Mouse (Mus musculus): Measurements from ENCODE around the gene Kctd10. TPM values are rescaled to one million over a fixed set of nuclear protein-coding genes. Genes with fewer than 3 reads are reported as not detected.
A peak's percentile ranks its signal among the peaks of the same experiment; 100 is the strongest.

The Kctd10 gene
- polyA plus RNA-seq, 1 experiment from 2014 or later = 124 TPM

GRCm38 (mm10) chr5:114371731-114372473 is 8.4 kb downstream of the Kctd10 start:
- H3K4me1 ChIP-seq (ENCODE audit: insufficient read depth, low read length) = peaks cover 68% of the 10 kb centered on the region
- H3K9ac ChIP-seq (replicated peaks; ENCODE audit: low read length) = peak overlapping the region; percentile 23; the same call in 1 of the 2 replicates
- no peaks in the 10 kb centered on the region for H3K9me3 ChIP-seq (ENCODE audit: low read length)
- 45% methylated on average over 25 of the region's 25 CpGs for WGBS
- no peak overlapping the region; the same call in 1 of the 2 replicates for H3K4me2 ChIP-seq (replicated peaks; ENCODE audit: low read depth, low read length)
- H3K36me3 ChIP-seq (ENCODE audit: insufficient read depth, low read length) = peaks cover 44% of the 10 kb centered on the region
- H3K27ac ChIP-seq (ENCODE audit: low read length) = peak overlapping the region; percentile 88
- no peaks in the 10 kb centered on the region for H3K27me3 ChIP-seq (ENCODE audit: insufficient read depth, low read length)
- ATAC-seq (ENCODE audit: low FRiP score, low TSS enrichment) = no peak
- H3K4me3 ChIP-seq (ENCODE audit: low read length) = no peak overlapping the region

GRCm38 (mm10) chr5:114371331-114371730 is 9.0 kb downstream of the Kctd10 start:
- Histone ChIP-seq H3K4me1 (ENCODE audit: insufficient read depth, low read length) (peaks cover 62% of the 10 kb centered on the region), H3K27ac (ENCODE audit: low read length) (peak overlapping the region; percentile 88), H3K4me2 (replicated peaks; ENCODE audit: low read depth, low read length) (no peak overlapping the region; the same call in 1 of the 2 replicates), H3K36me3 (ENCODE audit: insufficient read depth, low read length) (peaks cover 49% of the 10 kb centered on the region), H3K9ac (replicated peaks; ENCODE audit: low read length) (no peak overlapping the region; the same call in 1 of the 2 replicates), H3K9me3 (ENCODE audit: low read length) (no peaks in the 10 kb centered on the region), H3K4me3 (ENCODE audit: low read length) (no peak overlapping the region), H3K27me3 (ENCODE audit: insufficient read depth, low read length) (no peaks in the 10 kb centered on the region)
- no peak for ATAC-seq (ENCODE audit: low FRiP score, low TSS enrichment)
- WGBS = 39% methylated on average over 3 of the region's 3 CpGs

GRCm38 (mm10) chr5:114370371-114370776 is 9.9 kb downstream of the Kctd10 start:
- Histone ChIP-seq H3K36me3 (ENCODE audit: insufficient read depth, low read length) (peaks cover 58% of the 10 kb centered on the region), H3K4me3 (ENCODE audit: low read length) (no peak overlapping the region), H3K27ac (ENCODE audit: low read length) (peak overlapping the region; percentile 88), H3K4me2 (replicated peaks; ENCODE audit: low read depth, low read length) (no peak overlapping the region; the same call in 1 of the 2 replicates), H3K27me3 (ENCODE audit: insufficient read depth, low read length) (no peaks in the 10 kb centered on the region), H3K9me3 (ENCODE audit: low read length) (no peaks in the 10 kb centered on the region), H3K9ac (replicated peaks; ENCODE audit: low read length) (peak overlapping the region; percentile 40; the same call in 1 of the 2 replicates), H3K4me1 (ENCODE audit: insufficient read depth, low read length) (peaks cover 58% of the 10 kb centered on the region)
- ATAC-seq (ENCODE audit: low FRiP score, low TSS enrichment) = peak; percentile 32
- 51% methylated on average over 9 of the region's 9 CpGs for WGBS

GRCm38 (mm10) chr5:114369921-114370320 is 10.4 kb downstream of the Kctd10 start:
- H3K36me3 ChIP-seq (ENCODE audit: insufficient read depth, low read length) = peaks cover 61% of the 10 kb centered on the region
- no peaks in the 10 kb centered on the region for H3K27me3 ChIP-seq (ENCODE audit: insufficient read depth, low read length)
- no peaks in the 10 kb centered on the region for H3K9me3 ChIP-seq (ENCODE audit: low read length)
- no peak for ATAC-seq (ENCODE audit: low FRiP score, low TSS enrichment)
- H3K4me3 ChIP-seq (ENCODE audit: low read length) = no peak overlapping the region
- no peak overlapping the region for H3K4me2 ChIP-seq (replicated peaks; ENCODE audit: low read depth, low read length)
- peaks cover 55% of the 10 kb centered on the region for H3K4me1 ChIP-seq (ENCODE audit: insufficient read depth, low read length)
- WGBS = 66% methylated on average over 9 of the region's 9 CpGs
- peak overlapping the region; percentile 88 for H3K27ac ChIP-seq (ENCODE audit: low read length)
- H3K9ac ChIP-seq (replicated peaks; ENCODE audit: low read length) = 0 out of 2 replicates have a peak overlapping the region, but pooled peaks have one; percentile 28

- Histone ChIP-seq H3K36me3 (ENCODE audit: insufficient read depth, low read length) (peaks cover 62% of the 10 kb centered on the region), H3K9ac (replicated peaks; ENCODE audit: low read length) (no peak overlapping the region), H3K27me3 (ENCODE audit: insufficient read depth, low read length) (no peaks in the 10 kb centered on the region), H3K4me2 (replicated peaks; ENCODE audit: low read depth, low read length) (no peak overlapping the region), H3K4me1 (ENCODE audit: insufficient read depth, low read length) (peaks cover 48% of the 10 kb centered on the region), H3K4me3 (ENCODE audit: low read length) (no peak overlapping the region), H3K9me3 (ENCODE audit: low read length) (no peaks in the 10 kb centered on the region), H3K27ac (ENCODE audit: low read length) (peak overlapping the region; percentile 88; the same call in 1 of the 2 replicates)
- ATAC-seq (ENCODE audit: low FRiP score, low TSS enrichment) = no peak
- 87% methylated on average over 16 of the region's 16 CpGs for WGBS
Observed at GRCm38 (mm10) chr5:114368803-114369496, 11.4 kb downstream of the Kctd10 start.

- Histone ChIP-seq H3K9ac (replicated peaks; ENCODE audit: low read length) (no peak overlapping the region), H3K27me3 (ENCODE audit: insufficient read depth, low read length) (no peaks in the 10 kb centered on the region), H3K4me2 (replicated peaks; ENCODE audit: low read depth, low read length) (no peak overlapping the region), H3K27ac (ENCODE audit: low read length) (no peak overlapping the region), H3K36me3 (ENCODE audit: insufficient read depth, low read length) (peaks cover 62% of the 10 kb centered on the region), H3K4me1 (ENCODE audit: insufficient read depth, low read length) (peaks cover 40% of the 10 kb centered on the region), H3K9me3 (ENCODE audit: low read length) (no peaks in the 10 kb centered on the region), H3K4me3 (ENCODE audit: low read length) (no peak overlapping the region)
- no peak for ATAC-seq (ENCODE audit: low FRiP score, low TSS enrichment)
- 33% methylated on average over 14 of the region's 14 CpGs for WGBS
Observed at GRCm38 (mm10) chr5:114368121-114368520, 12.2 kb downstream of the Kctd10 start.

- WGBS = 74% methylated on average over 23 of the region's 23 CpGs
- Histone ChIP-seq H3K9ac (replicated peaks; ENCODE audit: low read length) (no peak overlapping the region), H3K4me2 (replicated peaks; ENCODE audit: low read depth, low read length) (no peak overlapping the region), H3K9me3 (ENCODE audit: low read length) (no peaks in the 10 kb centered on the region), H3K36me3 (ENCODE audit: insufficient read depth, low read length) (peaks cover 77% of the 10 kb centered on the region), H3K4me3 (ENCODE audit: low read length) (no peak overlapping the region), H3K27me3 (ENCODE audit: insufficient read depth, low read length) (no peaks in the 10 kb centered on the region), H3K27ac (ENCODE audit: low read length) (no peak overlapping the region; the same call in 1 of the 2 replicates), H3K4me1 (ENCODE audit: insufficient read depth, low read length) (peaks cover 13% of the 10 kb centered on the region)
- no peak for ATAC-seq (ENCODE audit: low FRiP score, low TSS enrichment)
Observed at GRCm38 (mm10) chr5:114365043-114365752, 15.1 kb downstream of the Kctd10 start.

- peaks cover 48% of the 10 kb centered on the region for H3K36me3 ChIP-seq (ENCODE audit: insufficient read depth, low read length)
- WGBS = 87% methylated on average over 15 of the region's 15 CpGs
- H3K4me1 ChIP-seq (ENCODE audit: insufficient read depth, low read length) = peaks cover 4% of the 10 kb centered on the region; the same call in 1 of the 2 replicates
- H3K27me3 ChIP-seq (ENCODE audit: insufficient read depth, low read length) = no peaks in the 10 kb centered on the region
- no peak overlapping the region for H3K4me3 ChIP-seq (ENCODE audit: low read length)
- ATAC-seq (ENCODE audit: low FRiP score, low TSS enrichment) = no peak
- H3K27ac ChIP-seq (ENCODE audit: low read length) = no peak overlapping the region
- no peak overlapping the region for H3K9ac ChIP-seq (replicated peaks; ENCODE audit: low read length)
- no peaks in the 10 kb centered on the region for H3K9me3 ChIP-seq (ENCODE audit: low read length)
- H3K4me2 ChIP-seq (replicated peaks; ENCODE audit: low read depth, low read length) = no peak overlapping the region
Observed at GRCm38 (mm10) chr5:114360968-114361367, 19.3 kb downstream of the Kctd10 start.

- peaks cover 35% of the 10 kb centered on the region for H3K36me3 ChIP-seq (ENCODE audit: insufficient read depth, low read length)
- H3K4me1 ChIP-seq (ENCODE audit: insufficient read depth, low read length) = peaks cover 4% of the 10 kb centered on the region; the same call in 1 of the 2 replicates
- H3K9ac ChIP-seq (replicated peaks; ENCODE audit: low read length) = no peak overlapping the region
- no peak for ATAC-seq (ENCODE audit: low FRiP score, low TSS enrichment)
- no peak overlapping the region for H3K27ac ChIP-seq (ENCODE audit: low read length)
- H3K27me3 ChIP-seq (ENCODE audit: insufficient read depth, low read length) = no peaks in the 10 kb centered on the region
- H3K9me3 ChIP-seq (ENCODE audit: low read length) = no peaks in the 10 kb centered on the region
- 61% methylated on average over 8 of the region's 8 CpGs for WGBS
- no peak overlapping the region for H3K4me2 ChIP-seq (replicated peaks; ENCODE audit: low read depth, low read length)
- no peak overlapping the region for H3K4me3 ChIP-seq (ENCODE audit: low read length)
Observed at GRCm38 (mm10) chr5:114359586-114359985, 20.7 kb downstream of the Kctd10 start.

Measured in kidney, embryonic 16.5 days (tissue).